In the genomic region with DNA sequence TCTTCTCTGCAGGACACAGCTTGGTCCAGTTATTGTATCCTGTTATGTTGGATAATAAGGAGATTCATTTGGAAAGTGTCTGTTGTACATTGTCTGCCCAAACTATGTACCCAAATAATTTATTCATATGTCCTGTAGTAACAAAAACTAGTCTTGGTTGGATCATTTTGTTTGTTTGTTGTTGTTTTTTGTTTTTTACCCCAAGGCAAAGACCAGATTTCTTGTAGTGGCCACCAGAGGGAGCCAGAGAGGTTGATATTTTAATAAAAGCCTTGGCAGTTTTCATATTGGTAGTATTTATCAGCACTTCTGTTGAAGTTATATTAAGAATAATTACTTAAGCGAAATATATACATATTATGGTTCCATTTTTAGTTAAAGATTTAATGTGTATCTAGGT, we compare ENCODE assay signal across 9 mouse cellular contexts. TPM values are rescaled to one million over a fixed set of nuclear protein-coding genes. Genes with fewer than 3 reads are reported as not detected.
DNase-seq lines count a peak whose midpoint lies in the region; ATAC-seq lines count a peak whose summit lies in the region.
"Had no signal": no experiment of that assay in that cellular context is flagged by ENCODE, and none has a peak within 500 bp of the region (broad histone marks: within the 10 kb centered on the region; RNA-seq: fewer than 3 reads in every experiment).

No protein-coding gene starts in this region.

- H3K4me1 ChIP-seq in kidney, embryonic 15.5 days = peaks cover 13% of the 10 kb centered on the region

- no peak overlapping the region for H3K27ac ChIP-seq in kidney, embryonic 15.5 days
- H3K27ac ChIP-seq: neural tube, embryonic 13.5 days had no signal

- no peak for ATAC-seq in kidney, embryonic 15.5 days (replicated peaks; ENCODE audit: low FRiP score)

- H3K4me3 ChIP-seq in kidney, embryonic 15.5 days (replicated peaks) = no peak overlapping the region
- H3K4me3 ChIP-seq: neural tube, embryonic 13.5 days had no signal

- 0 out of 2 replicates have a peak, but pooled peaks cover 2% of the 10 kb centered on the region for H3K36me3 ChIP-seq in kidney, embryonic 15.5 days
- H3K36me3 ChIP-seq: neural tube, embryonic 13.5 days had no signal

- peak; percentile 8 for DNase-seq in cerebellum, adult 11 months
- DNase-seq in cerebellum, adult 9-11 months = no peak
- peak; percentile 47 to 57 for DNase-seq in kidney, postnatal 4 days
- peak; percentile 69 for DNase-seq in 3T3-L1 (ENCODE audit: low read depth, low spot score)
- peak; percentile 41 for DNase-seq in c-Kit-positive CD71-positive TER-119-positive erythroid progenitor cells, embryonic 14.5 days (ENCODE audit: low spot score)
- DNase-seq in yolk sac, embryonic 10.5 days (ENCODE audit: low spot score) = no peak
- no peak for DNase-seq in urinary bladder, postnatal 36 days (ENCODE audit: low spot score in 2 of 2)

- no peak overlapping the region for H3K4me2 ChIP-seq in kidney, embryonic 15.5 days
- H3K4me2 ChIP-seq: neural tube, embryonic 13.5 days had no signal

- WGBS in kidney, embryonic 15.5 days = 11% methylated on average over 1 of the region's 1 CpGs

- no peak overlapping the region for H3K9ac ChIP-seq in kidney, embryonic 15.5 days
- H3K9ac ChIP-seq: neural tube, embryonic 13.5 days had no signal

- H3K9me3 ChIP-seq in kidney, embryonic 15.5 days (replicated peaks) = no peaks in the 10 kb centered on the region
- H3K9me3 ChIP-seq: neural tube, embryonic 13.5 days had no signal

- H3K27me3 ChIP-seq in kidney, embryonic 15.5 days = no peaks in the 10 kb centered on the region
- H3K27me3 ChIP-seq: neural tube, embryonic 13.5 days had no signal

RNA-seq across cellular contexts. Expression of gene Uaca, which starts 25.0 kb away (rescaled TPM):
- 33.5 and 36.2 TPM in 2 replicates for polyA plus RNA-seq in kidney, embryonic 15.5 days (2015; fragmentation: Nextera tagmentation; extraction: Ambion mirVana)

Comparison
In these comparisons a context has a peak if more than half of its experiments do, and no peak if none do; other contexts are left out.
1. DNase-seq: peak in cerebellum, adult 11 months (single experiment), kidney, postnatal 4 days (2 of 2), 3T3-L1 (single experiment) and c-Kit-positive CD71-positive TER-119-positive erythroid progenitor cells, embryonic 14.5 days (single experiment); none in cerebellum, adult 9-11 months (single experiment), yolk sac, embryonic 10.5 days (single experiment) and urinary bladder, postnatal 36 days (0 of 2).